Mouse (Mus musculus) cerebellum, adult 11 months (tissue): Measurements from ENCODE around the gene Cdk2ap2.
"Not testable (repeated sequence)": the region's sequence is repeated elsewhere in the genome, so short reads cannot be mapped to it uniquely, and the experiment has no call there.

Source experiments
- DNase-seq: peaks from one replicate; pipeline ENCODE4 v3.0.0; 2022

Cdk2ap2 gene

DNA sequence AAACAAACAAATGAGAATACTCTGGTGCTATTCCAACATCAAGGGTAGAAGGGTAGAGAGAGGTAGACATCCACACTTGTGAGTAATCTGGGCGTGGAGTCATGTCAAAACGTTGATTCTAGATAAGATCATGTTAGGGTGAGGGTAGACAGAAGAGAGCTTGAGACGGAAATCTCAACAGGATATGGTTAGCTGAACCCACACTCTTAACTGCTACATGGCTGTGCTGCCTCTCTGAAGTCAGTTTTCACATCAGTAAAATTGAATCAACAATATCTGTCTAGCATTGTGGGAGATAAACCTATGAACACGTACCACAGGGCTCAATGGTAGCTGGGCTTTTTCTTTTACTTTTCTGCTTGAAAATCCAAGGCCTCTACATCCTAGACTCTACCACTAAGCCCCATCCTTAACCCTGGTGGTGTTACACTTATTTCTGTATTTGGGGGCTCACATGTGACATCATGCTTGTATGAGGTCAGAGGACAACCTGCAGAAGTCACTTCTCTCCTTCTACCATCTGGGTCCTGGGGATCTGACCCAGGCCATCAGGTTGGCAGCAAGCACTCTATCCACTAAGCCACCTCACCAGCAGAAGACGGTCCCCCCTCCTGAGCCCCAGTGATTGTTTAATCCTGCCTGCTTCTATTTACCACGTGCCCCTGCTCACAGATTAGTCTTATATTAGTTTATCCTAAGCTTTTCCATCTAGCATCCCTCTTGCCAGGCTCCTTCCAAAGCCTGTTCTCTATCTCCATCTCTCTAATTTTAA is 22.9 kb downstream of the Cdk2ap2 start:
- DNase-seq, result no peak

- DNase-seq, result no peak
Measured at GRCm38 (mm10) chr19:4120496-4120895, 23.5 kb downstream of the Cdk2ap2 start.

DNA sequence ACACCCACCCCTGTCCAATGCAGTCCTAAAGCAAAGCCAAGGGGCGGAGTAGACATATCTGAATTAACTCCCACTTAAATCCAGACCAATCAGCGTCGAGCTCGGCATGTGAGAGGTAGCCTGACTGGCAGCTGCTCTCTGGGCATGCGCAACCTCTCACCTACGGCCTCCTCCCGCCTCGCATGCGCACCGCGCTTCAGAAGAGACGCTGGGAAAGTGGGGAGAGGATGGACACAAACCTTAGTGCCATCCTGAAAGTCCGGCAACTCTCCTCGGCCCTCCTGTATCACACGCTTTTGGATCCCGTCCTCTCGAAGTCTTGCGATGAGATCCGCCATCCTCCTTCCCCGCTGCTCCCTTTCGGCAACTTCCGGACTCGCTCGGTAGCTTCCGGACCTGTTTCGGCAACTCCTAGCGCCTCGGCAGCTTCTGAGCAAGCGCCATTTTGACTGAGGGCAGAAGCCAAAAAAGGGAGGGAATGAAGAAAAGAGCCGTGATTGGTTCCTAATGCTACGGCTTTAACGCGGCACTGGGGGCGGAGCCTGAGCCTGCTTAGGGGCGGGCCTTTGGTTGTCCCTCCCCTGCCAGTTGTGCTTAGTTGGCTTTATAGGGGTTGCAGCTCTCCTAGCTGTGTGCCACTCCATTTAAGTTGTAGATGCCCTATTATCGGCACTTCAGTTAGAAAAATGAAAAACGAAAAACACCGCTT is 24.3 kb downstream of the Cdk2ap2 start:
- peak; percentile 98 for DNase-seq

- not testable (repeated sequence) for DNase-seq
Measured at GRCm38 (mm10) chr19:4121896-4122295, 24.9 kb downstream of the Cdk2ap2 start.

DNA sequence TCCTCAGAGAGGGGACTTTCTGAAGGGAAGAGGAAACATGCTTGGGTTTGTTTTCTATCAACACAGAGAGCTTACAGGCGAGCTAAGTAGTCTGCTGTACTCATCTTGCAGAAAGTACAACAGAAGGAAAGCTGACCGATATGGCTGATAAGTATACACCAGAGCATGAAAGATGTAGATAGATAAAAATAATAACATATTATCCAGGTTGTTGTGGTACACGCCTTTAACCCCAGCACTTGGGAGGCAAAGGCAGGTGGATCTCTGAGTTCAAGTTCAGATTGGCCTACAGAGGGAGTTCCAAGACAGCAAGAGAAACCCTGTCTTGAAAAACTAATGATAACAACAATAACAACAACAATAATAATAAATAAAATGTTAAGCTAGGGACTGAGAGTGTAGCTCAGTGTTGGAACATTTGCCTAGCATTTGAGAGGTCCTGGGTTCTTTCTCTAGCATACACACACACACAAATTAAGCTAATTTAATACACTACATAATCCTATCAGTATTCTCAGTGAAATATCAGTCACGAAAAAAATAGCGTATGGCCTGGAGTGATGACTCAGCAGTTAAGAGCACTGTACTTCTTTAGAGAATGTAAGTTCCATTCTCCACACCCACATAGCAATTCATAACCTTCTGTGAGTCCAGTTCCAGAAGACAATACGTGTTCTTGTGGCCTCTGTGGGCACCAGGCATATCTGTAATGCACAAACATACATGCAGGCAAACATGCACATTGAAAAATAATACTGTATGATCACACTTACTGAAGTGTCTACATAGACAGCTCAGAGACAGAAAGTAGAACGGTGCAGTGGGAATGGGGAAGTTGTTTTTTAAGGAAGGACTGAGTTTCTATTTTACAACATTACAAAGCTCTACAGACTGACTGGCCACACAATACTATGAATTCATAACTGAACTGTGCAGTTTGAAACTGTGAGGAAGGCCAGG is 25.7 kb downstream of the Cdk2ap2 start:
- DNase-seq, result no peak

GRCm38 (mm10) chr19:4124432-4124831 is 27.4 kb downstream of the Cdk2ap2 start:
- DNase-seq, result no peak

- not testable (repeated sequence) for DNase-seq
Measured at GRCm38 (mm10) chr19:4125268-4125667, 28.3 kb downstream of the Cdk2ap2 start.

DNA sequence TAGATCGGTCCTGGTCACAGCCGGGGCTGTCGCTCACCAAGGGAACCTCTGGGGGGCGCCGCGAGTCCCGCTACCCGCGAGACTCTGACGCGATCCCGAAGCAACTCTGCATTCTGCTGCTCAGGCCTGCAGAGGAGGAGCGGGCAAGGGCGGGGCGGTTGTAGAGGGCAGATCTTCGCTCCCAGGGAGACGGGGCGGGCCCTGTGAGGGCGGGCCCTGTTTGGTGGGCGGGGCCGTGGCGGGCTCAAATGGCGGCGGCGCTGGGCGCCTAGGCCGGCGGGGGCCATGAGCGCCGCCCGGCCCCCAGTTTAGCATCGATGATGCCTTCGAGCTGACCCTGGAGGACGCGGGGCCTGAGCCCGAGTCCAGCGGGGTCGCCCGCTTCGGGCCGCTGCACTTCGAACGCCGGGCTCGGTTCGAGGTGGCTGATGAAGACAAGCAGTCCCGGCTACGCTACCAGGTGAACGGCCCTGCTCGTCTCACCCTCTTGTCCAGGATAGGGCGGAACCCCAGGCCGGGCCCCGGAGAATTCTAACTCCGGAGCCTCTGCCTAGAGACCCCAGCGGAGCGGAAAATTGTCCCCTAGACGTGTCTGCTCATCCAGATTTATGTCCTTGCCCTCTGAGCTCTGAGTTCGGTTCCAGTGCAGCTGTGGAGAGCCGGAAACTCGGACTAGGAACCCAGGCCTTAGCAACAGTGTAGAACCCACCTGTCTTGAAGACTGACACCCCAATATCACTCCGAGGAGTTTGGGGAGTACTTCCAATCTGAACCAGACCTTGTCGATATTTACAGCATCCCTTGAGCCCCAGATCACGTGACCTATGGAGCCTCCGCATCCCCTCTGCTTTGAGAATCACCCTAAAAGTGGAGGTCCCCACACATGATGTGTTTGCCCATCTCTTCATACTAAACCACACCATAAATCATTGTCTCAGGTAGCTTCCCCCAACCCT is 29.0 kb downstream of the Cdk2ap2 start, which contains the start of gene Aip:
Gene Aip, minus strand, starts transcription at position 118 of the 956 bp plus-strand sequence.
- peak; percentile 99 for DNase-seq

GRCm38 (mm10) chr19:4126759-4127495 is 29.9 kb downstream of the Cdk2ap2 start:
- DNase-seq, result no peak

DNA sequence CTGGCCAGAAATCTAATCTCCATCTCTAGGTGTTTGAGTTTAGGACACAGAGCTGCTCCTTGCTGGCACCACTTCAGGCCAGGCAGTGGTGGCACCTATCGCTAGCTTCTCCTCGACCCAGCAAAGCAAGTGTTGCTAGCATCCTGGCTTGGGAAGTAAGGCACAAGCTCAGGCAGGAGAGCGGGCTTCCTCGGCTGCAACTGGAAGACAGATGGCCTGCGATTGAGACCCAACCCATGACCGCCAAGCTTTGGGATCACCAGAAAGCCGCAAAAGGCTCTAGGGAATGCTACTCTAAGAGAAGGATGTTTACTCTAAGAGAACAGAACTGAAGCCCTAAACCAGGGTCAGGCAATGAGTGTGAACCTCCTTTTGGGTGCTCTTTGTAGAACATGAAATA is 32.5 kb downstream of the Cdk2ap2 start:
- DNase-seq, result no peak

DNA sequence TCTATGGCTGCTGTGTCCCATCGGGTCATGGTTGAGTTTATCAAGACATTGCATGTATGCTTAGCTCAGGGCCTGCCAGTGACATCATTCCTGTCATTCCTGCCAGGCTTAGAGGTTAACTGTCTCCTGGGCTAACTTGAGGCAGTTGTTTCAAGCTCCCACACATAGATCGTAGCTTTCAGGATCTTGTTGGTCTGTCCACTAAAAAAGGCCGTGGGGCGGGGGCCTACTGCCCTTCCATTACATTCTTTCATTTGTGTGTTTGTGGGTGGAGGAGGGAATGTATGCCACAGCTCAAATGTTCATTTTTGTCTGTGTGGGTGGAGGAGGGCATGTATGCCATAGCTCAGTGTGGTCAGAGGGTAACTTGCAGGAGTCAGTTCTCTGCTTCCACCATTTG is 33.1 kb downstream of the Cdk2ap2 start:
- no peak for DNase-seq

- DNase-seq, result no peak
Measured at GRCm38 (mm10) chr19:4131075-4131474, 34.1 kb downstream of the Cdk2ap2 start.

DNA sequence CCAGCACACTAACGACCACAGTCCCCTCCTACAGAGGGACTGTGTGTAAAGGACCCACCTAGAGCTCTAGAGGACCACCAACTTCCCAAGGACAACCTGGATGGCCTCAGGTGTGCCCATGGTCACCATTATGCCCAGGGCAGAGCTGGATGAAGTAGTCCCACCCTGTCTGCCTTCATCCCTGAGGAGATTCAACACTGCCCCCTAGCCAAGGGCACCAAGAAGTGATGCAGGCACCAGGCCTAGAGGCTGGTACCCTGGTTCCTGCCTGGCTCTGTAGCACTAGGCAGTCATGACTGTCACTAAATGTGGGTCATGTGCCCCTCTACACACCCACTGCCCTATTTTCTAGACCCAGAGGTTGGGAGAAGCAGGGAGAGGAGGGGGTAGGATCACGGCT is 34.8 kb downstream of the Cdk2ap2 start:
- DNase-seq, result no peak

- DNase-seq, result no peak
Measured at GRCm38 (mm10) chr19:4134354-4134753, 37.4 kb downstream of the Cdk2ap2 start.

DNA sequence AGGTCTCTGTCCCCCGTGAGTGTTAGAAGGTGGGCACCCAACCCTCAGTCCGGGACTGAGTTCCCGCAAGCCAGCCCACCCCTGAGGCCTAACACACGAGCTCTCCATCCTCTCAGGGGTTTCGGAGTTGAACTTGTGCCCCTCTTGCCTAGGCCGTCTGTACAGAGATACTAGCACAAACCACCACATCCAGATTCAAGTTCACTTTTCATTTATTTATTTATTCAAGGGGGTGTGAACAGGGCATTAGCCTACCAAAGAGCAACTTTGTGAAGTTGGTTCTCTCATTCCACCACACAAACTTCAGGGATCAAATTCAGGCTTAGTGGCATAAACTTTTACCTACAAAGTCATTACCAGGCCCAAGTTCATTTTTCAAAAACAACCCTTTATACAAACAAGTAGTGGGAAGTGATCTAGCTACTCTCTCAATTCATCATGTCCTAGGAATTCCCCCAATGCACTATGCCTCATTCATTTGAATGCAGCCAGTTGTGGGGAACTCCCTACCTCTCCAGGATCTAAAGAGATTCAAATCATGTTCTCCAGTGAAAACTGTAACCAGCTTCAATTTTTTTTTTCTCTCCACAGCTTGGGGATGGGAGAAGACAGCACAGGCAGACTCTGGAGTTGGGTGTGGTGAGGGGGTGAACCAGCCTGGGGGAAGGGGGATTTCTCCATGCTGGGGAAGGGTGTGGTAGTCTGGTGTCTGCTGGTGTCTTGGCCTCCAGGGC is 38.4 kb downstream of the Cdk2ap2 start:
- not testable (repeated sequence) for DNase-seq

DNA sequence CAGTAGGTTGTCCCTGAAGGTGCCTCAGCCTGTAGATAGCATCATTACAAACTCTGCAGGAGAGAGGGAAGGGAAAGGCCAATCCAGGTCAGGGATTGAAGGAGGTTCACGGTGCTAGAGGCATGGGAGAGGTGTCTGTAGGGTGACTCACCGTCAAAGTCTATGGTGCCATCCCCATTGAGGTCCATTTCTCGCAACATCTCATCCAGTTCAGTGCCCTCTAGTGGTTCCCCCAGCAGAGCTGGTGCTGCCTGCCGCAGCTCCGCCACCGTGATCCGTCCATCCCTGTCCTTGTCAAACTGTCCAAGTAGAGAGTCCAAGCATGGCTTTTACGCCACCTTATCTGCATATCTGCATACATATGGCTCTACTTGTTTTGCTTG is 39.0 kb downstream of the Cdk2ap2 start:
- DNase-seq, result not testable (repeated sequence)

DNA sequence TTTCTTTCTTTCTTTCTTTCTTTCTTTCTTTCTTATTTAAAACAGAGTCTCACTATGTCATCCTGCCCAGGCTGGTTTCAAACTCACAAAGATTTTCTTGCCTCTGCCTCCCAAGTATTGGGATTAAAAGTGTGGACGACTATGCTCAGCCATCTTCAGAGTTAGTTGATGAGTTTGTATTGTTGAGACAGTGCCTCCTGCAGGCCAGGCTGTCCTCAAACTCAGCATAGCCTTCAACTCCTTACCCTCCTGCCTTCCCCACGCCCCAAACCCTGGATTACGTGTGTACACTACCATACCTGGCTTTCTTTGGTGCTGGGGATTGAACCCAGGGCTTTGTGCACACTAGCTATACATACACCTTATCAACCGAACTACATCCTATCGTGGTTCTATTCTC is 39.5 kb downstream of the Cdk2ap2 start:
- no peak for DNase-seq

GRCm38 (mm10) chr19:4137913-4138312 is 40.9 kb downstream of the Cdk2ap2 start:
- DNase-seq, result no peak

DNA sequence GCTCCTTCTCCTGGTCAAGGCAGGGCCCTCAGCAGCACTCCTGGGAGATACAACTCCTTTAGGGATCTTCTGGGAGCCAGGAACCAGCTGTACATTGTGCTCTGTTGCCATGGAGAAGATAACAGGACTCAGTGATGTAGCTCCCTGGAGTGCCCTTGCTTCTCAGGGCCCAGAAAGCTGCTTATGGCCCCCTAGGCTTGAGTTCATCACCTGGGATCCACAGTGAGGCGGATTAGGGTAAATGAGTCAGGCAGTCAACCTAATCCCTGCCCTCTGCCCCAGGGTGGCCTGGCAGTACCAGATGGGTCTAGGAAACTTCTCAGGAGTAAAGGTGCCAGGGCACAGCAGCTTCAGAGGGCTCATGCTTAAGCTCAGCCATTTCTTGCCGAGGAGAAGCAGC is 42.5 kb downstream of the Cdk2ap2 start, which contains the start of gene Gpr152:
Gene Gpr152, plus strand, starts transcription at position 342 of the 400 bp plus-strand sequence.
- no peak for DNase-seq

GRCm38 (mm10) chr19:4140147-4140546 is 43.2 kb downstream of the Cdk2ap2 start:
- no peak for DNase-seq
